Mouse (Mus musculus): ENCODE data around the gene Sema5b. TPM values are rescaled to one million over a fixed set of nuclear protein-coding genes. Genes with fewer than 3 reads are reported as not detected.

Gene Sema5b
- polyA plus RNA-seq, 1 experiment, result 64.3 TPM

GRCm38 (mm10) chr16:35569347-35569746, 28.4 kb downstream of the Sema5b start:
- H3K27me3 ChIP-seq (ENCODE audit: control insufficient read depth, insufficient read depth, low read length), result no peaks in the 10 kb centered on the region
- H3K27ac ChIP-seq (ENCODE audit: control insufficient read depth, insufficient read depth, low read depth, low read length), result no peak overlapping the region
- H3K36me3 ChIP-seq (ENCODE audit: control insufficient read depth, insufficient read depth, low read length), result no peaks in the 10 kb centered on the region
- H3K4me1 ChIP-seq (ENCODE audit: control insufficient read depth, insufficient read depth, low read length), result no peaks in the 10 kb centered on the region
- TF ChIP-seq POLR2A (IDR thresholded peaks at IDR 0.05; ENCODE audit: control insufficient read depth, low read depth, low read length) (no peak), CTCF (IDR thresholded peaks at IDR 0.05; ENCODE audit: control insufficient read depth, insufficient read depth, insufficient replicate concordance, low read depth, low read length) (no peak)
- no peak overlapping the region for H3K4me3 ChIP-seq (ENCODE audit: control insufficient read depth, low read depth, low read length)

- TF ChIP-seq CTCF (IDR thresholded peaks at IDR 0.05; ENCODE audit: control insufficient read depth, insufficient read depth, insufficient replicate concordance, low read depth, low read length), result no peak
- TF ChIP-seq POLR2A (IDR thresholded peaks at IDR 0.05; ENCODE audit: control insufficient read depth, low read depth, low read length), result no peak
- Histone ChIP-seq H3K4me1 (ENCODE audit: control insufficient read depth, insufficient read depth, low read length) (no peaks in the 10 kb centered on the region), H3K4me3 (ENCODE audit: control insufficient read depth, low read depth, low read length) (no peak overlapping the region), H3K27ac (ENCODE audit: control insufficient read depth, insufficient read depth, low read depth, low read length) (no peak overlapping the region), H3K36me3 (ENCODE audit: control insufficient read depth, insufficient read depth, low read length) (no peaks in the 10 kb centered on the region), H3K27me3 (ENCODE audit: control insufficient read depth, insufficient read depth, low read length) (no peaks in the 10 kb centered on the region)
Observed at GRCm38 (mm10) chr16:35569758-35570157, 28.8 kb downstream of the Sema5b start.

GRCm38 (mm10) chr16:35570627-35571026, 29.7 kb downstream of the Sema5b start:
- Histone ChIP-seq H3K27ac (ENCODE audit: control insufficient read depth, insufficient read depth, low read depth, low read length) (no peak overlapping the region), H3K4me3 (ENCODE audit: control insufficient read depth, low read depth, low read length) (no peak overlapping the region), H3K27me3 (ENCODE audit: control insufficient read depth, insufficient read depth, low read length) (no peaks in the 10 kb centered on the region), H3K36me3 (ENCODE audit: control insufficient read depth, insufficient read depth, low read length) (no peaks in the 10 kb centered on the region), H3K4me1 (ENCODE audit: control insufficient read depth, insufficient read depth, low read length) (no peaks in the 10 kb centered on the region)
- no peak for TF ChIP-seq CTCF (IDR thresholded peaks at IDR 0.05; ENCODE audit: control insufficient read depth, insufficient read depth, insufficient replicate concordance, low read depth, low read length)
- no peak for TF ChIP-seq POLR2A (IDR thresholded peaks at IDR 0.05; ENCODE audit: control insufficient read depth, low read depth, low read length)

GRCm38 (mm10) chr16:35573586-35573985, 32.6 kb downstream of the Sema5b start:
- TF ChIP-seq POLR2A (IDR thresholded peaks at IDR 0.05; ENCODE audit: control insufficient read depth, low read depth, low read length) (no peak), CTCF (IDR thresholded peaks at IDR 0.05; ENCODE audit: control insufficient read depth, insufficient read depth, insufficient replicate concordance, low read depth, low read length) (no peak)
- Histone ChIP-seq H3K4me1 (ENCODE audit: control insufficient read depth, insufficient read depth, low read length) (no peaks in the 10 kb centered on the region), H3K36me3 (ENCODE audit: control insufficient read depth, insufficient read depth, low read length) (no peaks in the 10 kb centered on the region), H3K27ac (ENCODE audit: control insufficient read depth, insufficient read depth, low read depth, low read length) (no peak overlapping the region), H3K27me3 (ENCODE audit: control insufficient read depth, insufficient read depth, low read length) (no peaks in the 10 kb centered on the region), H3K4me3 (ENCODE audit: control insufficient read depth, low read depth, low read length) (no peak overlapping the region)

GRCm38 (mm10) chr16:35577181-35577941, 36.4 kb downstream of the Sema5b start:
- TF ChIP-seq POLR2A (IDR thresholded peaks at IDR 0.05; ENCODE audit: control insufficient read depth, low read depth, low read length) (no peak), CTCF (IDR thresholded peaks at IDR 0.05; ENCODE audit: control insufficient read depth, insufficient read depth, insufficient replicate concordance, low read depth, low read length) (no peak)
- Histone ChIP-seq H3K36me3 (ENCODE audit: control insufficient read depth, insufficient read depth, low read length) (no peaks in the 10 kb centered on the region), H3K4me1 (ENCODE audit: control insufficient read depth, insufficient read depth, low read length) (no peaks in the 10 kb centered on the region), H3K27ac (ENCODE audit: control insufficient read depth, insufficient read depth, low read depth, low read length) (no peak overlapping the region), H3K4me3 (ENCODE audit: control insufficient read depth, low read depth, low read length) (no peak overlapping the region), H3K27me3 (ENCODE audit: control insufficient read depth, insufficient read depth, low read length) (no peaks in the 10 kb centered on the region)

- no peak overlapping the region for H3K27ac ChIP-seq (ENCODE audit: control insufficient read depth, insufficient read depth, low read depth, low read length)
- no peaks in the 10 kb centered on the region for H3K36me3 ChIP-seq (ENCODE audit: control insufficient read depth, insufficient read depth, low read length)
- H3K27me3 ChIP-seq (ENCODE audit: control insufficient read depth, insufficient read depth, low read length), result no peaks in the 10 kb centered on the region
- H3K4me3 ChIP-seq (ENCODE audit: control insufficient read depth, low read depth, low read length), result no peak overlapping the region
- H3K4me1 ChIP-seq (ENCODE audit: control insufficient read depth, insufficient read depth, low read length), result no peaks in the 10 kb centered on the region; the same call in 1 of the 2 replicates
- no peak for TF ChIP-seq CTCF (IDR thresholded peaks at IDR 0.05; ENCODE audit: control insufficient read depth, insufficient read depth, insufficient replicate concordance, low read depth, low read length)
- TF ChIP-seq POLR2A (IDR thresholded peaks at IDR 0.05; ENCODE audit: control insufficient read depth, low read depth, low read length), result no peak
Observed at GRCm38 (mm10) chr16:35581299-35581698, 40.4 kb downstream of the Sema5b start.

GRCm38 (mm10) chr16:35583551-35584080, 42.7 kb downstream of the Sema5b start:
- Histone ChIP-seq H3K4me3 (ENCODE audit: control insufficient read depth, low read depth, low read length) (no peak overlapping the region), H3K4me1 (ENCODE audit: control insufficient read depth, insufficient read depth, low read length) (peaks cover 7% of the 10 kb centered on the region), H3K27ac (ENCODE audit: control insufficient read depth, insufficient read depth, low read depth, low read length) (no peak overlapping the region), H3K36me3 (ENCODE audit: control insufficient read depth, insufficient read depth, low read length) (no peaks in the 10 kb centered on the region), H3K27me3 (ENCODE audit: control insufficient read depth, insufficient read depth, low read length) (no peaks in the 10 kb centered on the region)
- TF ChIP-seq CTCF (IDR thresholded peaks at IDR 0.05; ENCODE audit: control insufficient read depth, insufficient read depth, insufficient replicate concordance, low read depth, low read length), result no peak
- TF ChIP-seq POLR2A (IDR thresholded peaks at IDR 0.05; ENCODE audit: control insufficient read depth, low read depth, low read length), result no peak

All from testis, adult 2 months (tissue).